Mouse (Mus musculus) heart, postnatal 0 days (tissue): ENCODE results near the gene Edn3.

Source experiments
- CTCF ChIP-seq: IDR thresholded peaks from 2 replicates; pipeline ENCODE4 v1.5.1; 2016; ENCODE audit warnings: antibody characterized with exemption, control low read depth, low read depth
- EP300 ChIP-seq: IDR thresholded peaks from 2 replicates; pipeline ENCODE4 v1.6.1; 2016; ENCODE audit warnings: antibody characterized with exemption, low read depth

GRCm38 (mm10) chr2:174760479-174761121, at the start of gene Edn3:
- TF ChIP-seq CTCF (no peak), EP300 (no peak)
